Mouse (Mus musculus) cerebellum, postnatal 36 days (tissue): ENCODE data around the gene Sohlh2.

Source experiments
- DNase-seq, 2 experiments: peaks; one replicate each; pipeline ENCODE4 v3.0.0; 2021 to 2022; ENCODE audit warnings: mixed read lengths in 2 of 2

Sohlh2 gene

DNA sequence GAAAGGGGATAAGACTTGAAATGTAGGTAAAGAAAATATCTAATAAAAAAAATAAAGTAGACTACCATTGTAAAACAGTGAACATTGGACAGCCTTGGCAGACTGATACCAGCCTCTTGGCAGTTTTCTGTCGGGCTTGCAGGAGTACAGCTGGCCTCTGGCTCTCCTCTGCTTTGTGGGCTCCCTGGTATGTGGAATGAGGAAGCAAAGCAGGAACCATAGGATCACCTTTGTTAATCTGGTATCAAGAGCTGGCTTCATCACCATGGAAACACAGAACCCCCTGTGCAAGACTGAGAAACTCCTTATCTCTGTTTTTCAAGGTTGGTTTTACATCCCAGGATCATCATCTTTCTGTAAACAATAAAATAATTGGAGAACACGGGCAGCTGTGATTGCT lies 30.4 kb downstream of the Sohlh2 start:
- DNase-seq, result no peak

DNA sequence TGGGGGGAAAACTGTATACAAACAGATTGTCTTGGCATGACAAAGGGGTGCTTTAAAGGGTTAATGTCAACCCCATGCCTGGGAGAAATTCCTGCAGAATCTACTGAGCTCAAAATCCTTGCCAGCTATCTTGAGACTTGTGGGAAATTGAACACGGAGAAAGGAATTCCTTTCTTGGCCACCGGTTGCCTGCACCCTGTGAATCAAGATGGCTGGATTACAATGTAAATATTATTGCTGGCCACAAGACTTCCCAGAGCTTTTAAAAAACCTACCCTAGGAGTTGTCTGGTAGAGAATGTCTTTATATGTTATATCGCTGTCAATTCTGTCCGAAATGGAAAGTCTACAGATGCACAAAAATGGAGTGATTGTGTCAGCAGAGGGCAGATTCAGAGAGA lies 32.0 kb downstream of the Sohlh2 start:
- no peak for DNase-seq

DNA sequence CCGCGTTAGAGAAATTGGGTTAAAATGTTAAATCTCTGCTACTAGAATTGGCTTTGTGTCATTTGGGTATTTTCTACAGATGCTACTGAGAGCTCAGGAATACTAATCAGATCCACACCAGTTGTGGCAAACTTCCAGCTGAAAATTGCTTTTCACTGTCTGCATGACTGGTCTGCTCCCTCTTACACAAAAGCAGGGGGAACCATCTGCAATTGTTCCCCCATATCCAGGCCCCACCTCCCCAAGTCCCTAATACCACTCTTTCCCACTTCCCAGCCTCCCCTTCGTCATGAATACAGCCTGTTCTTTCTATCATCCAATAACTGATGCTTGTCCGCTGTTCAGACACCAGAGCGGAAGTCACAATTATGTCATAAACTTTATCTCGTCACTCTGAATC lies 32.6 kb downstream of the Sohlh2 start:
- no peak for DNase-seq

DNA sequence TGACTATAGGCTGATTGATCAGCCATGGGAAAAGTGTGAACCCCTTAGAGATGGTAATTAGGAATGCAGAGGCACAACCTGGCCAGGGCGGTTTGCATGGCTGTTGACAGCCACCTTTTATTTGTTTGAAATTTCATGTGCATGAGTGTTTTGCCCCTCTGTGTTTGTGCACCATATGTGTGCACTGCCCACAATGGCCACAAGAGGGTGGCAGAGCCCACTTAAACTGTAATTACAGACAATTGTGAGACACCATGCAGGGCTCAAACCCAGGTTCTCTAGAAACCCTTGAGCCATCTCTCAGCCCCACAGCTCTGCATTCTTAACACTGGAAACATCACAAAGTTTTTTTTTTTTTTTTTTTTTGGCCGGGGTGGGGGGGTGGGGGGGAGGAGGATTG lies 40.7 kb downstream of the Sohlh2 start:
- DNase-seq, result no peak

DNA sequence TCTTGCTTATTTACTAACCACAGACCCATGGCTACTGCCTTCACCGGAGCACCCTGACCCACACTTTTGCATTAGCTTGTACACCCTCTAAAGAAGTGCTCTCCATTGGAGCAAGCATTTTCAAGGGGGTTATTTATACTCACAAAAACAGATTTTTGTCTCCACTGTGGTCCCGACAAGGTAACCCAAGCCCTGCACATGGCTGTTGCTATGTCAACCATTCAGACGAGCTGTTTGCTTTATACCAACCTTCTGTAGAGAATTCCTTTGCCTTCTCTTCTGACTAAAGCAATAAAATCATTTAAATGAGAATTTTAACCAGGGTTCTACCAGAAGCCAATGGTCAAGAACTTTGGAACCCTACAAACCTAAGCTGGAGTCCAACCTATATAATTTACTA lies 42.0 kb downstream of the Sohlh2 start:
- DNase-seq, result no peak

DNA sequence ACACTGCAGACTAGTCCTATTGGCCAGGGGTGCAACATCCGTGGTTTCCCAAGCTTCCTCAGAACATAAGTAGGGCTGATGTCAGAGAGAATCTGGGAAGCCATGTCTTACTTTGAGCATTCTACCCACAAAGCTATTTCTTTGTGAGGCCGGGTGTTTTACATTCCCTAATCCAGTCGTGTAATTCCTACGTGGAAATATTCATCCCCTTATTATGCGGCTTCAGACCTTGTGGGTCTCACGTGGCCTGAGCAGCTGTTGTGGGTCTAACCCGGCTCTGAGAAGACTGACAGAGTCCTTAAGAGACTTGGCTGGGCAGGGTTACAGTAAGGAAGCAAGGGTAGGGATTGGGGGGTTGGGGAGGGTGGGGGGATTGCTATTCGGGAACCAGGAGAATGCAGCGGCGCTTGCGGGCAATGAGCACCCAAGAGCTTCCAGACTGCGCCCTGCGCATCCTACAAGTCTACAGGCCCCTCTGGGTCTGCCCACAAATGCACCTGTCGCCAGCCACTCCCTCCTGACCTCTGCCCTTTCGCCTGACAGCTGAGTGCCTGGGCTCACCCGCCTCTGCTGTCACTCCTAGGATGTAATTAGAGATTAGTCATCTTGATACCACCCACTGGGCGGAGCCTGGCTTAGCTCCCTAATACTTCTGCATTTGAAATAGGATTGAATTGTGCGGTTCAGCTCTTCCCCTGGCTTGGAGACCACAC lies 44.8 kb downstream of the Sohlh2 start:
- DNase-seq, result no peak

DNA sequence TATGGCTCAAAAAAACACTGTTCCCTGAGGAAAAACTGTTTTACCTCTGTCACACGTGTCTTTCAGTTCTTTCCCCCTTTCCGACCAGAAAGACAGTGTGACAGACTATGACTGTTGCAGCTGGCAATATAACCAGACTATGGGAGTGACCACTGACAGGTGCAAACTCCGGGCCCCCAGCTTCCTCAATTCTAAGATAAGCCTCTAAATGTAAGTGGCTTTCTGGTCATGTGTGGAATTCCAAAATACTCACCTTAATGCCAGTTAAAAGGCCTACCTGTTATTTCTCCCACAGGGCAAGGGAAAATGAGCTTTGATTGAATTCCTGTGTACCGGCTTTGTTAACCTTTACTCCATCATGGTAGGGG lies 45.4 kb downstream of the Sohlh2 start:
- no peak for DNase-seq

DNA sequence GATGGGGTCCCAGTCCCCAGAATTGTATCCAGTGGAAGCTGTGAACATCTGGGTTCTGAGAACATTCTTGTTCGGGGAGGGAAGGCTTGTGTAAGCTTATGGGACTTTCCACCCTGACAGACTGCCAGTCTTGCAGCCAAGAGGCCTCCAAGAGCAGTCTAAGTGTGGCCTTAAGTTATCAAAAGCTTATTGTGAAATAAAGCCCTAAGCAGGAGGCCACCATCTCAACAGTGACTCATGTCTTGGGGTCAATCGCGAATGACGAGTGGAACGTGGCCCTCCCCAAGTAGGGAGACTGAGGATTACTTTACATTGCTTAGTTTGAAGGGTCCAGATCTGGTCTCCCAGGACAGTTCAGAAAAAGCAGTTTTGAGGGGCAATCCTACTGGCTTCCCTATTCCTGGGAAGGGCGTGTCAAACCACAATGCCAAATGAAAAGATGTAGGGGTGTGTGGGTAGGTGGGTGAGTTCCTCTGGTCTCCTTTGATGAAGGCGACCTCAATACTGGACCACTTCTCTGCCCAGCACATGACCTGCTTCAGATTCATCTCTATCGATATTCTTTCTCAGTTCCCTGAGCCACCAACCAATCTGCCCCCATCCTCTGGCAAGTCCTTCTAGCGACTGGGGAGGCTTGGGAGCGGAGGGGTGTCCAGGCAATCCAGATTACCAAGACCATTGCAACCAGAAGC lies 60.0 kb downstream of the Sohlh2 start, which contains the start of gene Dclk1:
Gene Dclk1, plus strand, starts transcription at position 635 of the 692 bp plus-strand sequence.
- DNase-seq, result no peak

DNA sequence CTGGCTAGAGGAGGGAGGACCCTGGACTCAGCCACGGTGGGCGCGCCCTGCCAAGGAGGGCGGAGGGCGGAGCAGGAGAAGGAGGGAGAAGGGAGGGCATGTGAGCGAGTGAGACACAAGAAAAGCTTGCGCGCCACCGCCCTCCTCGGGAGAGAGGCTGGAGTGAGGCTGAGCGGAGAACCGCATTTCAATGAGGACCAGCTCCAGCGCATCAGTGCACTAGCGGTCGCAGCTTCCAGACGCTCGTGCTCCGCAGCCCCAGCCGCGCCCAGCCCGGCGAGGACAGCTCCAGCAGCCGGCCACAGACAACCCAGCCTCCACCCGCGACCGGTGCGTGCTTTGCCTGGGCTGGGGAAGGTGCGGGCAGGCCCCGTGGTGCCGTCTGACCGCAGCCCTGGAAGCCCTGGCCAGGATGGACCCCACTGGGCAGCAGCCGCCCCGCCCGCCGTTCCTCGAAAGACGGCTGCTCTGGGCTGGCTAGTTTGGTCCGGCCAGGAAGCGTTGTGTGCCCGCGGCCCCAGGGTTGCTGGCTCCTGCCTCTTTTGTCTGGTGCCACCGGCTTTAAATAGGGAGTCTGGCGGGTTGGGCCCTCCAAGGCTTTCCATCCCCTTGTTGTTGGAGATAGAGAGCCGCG lies 60.7 kb downstream of the Sohlh2 start:
- DNase-seq, result peak; percentile 41 to 45

DNA sequence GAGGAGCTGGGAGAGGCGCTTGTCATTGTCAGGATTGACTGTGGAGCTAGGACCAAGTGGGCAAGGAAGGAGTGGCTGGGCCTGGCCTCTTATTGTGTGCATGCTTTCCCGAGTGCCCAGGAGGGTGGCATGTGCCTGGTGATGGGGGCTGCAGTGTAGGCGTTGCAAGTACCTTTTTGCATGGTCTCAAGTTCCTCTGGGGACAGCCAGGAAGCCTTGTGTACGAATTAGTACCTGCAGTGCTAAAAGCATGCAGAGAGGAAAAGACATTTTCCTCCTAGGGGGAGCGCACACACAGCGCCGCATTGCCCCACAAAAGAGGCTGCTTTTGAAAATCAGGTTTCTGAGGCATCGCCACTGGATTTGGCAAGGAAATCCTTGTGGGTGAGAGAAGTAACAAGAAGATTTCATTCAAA lies 61.2 kb downstream of the Sohlh2 start:
- DNase-seq, result no peak

DNA sequence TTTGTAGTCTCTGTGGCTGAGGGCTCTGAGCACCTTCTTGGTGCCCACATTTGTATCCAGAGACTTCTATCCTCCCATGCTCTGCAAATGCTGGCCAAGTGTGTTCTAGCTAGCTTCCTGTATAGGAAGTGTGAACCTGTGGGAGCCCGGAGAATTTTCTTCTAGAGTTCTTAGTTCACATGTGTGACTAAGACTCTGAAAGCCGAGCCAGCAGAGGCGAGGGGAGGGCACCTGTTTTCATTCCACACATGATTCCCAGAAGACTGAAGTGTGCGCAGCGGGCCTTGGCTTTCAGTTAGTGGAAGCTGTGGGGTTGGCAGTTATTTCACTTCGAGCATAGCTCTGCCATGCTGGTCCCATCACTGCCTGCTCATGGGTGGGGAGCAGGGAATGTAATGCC lies 62.3 kb downstream of the Sohlh2 start:
- no peak for DNase-seq

DNA sequence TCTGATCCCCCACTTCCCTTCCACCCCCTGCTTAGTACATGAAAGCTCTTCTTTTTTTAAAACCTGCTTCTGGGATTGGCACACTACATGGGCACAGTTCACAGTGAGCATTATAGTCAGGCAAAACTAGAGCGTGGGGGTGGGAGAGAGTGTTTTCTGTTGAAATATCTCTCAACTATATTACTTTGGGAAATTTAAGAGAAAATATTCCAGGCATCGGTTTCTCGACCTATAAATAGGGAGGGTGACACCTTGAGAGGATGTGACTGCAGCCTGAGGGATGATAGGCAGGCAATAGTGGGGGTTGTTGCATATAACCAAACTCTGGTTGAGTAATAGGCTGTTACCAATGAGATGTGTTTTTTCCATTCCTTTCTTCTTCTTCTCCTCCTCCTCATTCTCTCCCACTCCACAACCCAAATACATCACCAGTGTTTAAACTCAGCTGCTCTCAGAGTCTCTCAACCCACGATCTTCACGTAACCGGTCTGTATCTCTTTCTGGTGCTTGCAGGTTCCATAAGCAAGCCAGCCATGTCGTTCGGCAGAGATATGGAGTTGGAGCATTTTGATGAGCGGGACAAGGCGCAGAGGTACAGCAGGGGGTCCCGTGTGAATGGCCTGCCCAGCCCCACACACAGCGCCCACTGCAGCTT lies 64.9 kb downstream of the Sohlh2 start:
- no peak for DNase-seq

DNA sequence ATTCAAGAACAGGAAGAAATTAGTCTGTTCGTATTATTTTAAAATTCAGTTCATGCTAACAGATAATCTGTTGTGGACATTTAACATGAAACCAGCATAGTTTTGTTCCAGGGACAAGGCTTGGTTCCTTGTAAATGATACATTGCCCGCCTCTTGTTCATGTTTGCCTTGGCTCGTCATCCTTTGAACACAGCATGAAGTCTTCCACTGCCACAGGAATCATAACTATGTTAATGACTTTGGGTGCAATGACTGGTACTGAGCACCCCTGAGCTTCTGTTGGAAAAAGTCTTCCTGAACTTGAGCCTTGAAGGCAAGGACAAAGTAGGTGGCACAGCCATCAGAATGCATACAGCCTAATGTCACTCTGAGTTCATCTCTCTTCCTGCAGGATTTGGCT lies 66.2 kb downstream of the Sohlh2 start:
- DNase-seq, result no peak

DNA sequence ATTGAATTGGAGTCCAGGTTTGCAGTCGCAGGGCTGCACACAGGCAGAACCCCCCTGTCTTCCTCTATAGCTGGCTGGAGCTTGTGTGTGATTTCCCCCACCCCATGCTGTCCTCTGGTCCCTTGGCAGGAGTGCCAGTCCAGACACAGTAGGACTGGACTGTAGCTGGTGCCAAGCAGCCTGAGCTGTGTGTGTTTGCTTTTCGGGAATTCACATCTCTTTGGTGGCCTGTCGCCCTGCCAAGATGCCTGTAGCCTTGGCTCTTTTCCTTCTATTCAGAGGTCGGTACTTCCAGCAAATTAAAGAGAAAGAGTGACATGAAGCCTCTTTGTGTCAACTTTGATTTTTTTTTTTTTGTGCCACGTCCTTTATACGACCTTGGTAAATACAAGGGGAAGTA lies 66.7 kb downstream of the Sohlh2 start:
- peak; percentile 68 to 73 for DNase-seq

DNA sequence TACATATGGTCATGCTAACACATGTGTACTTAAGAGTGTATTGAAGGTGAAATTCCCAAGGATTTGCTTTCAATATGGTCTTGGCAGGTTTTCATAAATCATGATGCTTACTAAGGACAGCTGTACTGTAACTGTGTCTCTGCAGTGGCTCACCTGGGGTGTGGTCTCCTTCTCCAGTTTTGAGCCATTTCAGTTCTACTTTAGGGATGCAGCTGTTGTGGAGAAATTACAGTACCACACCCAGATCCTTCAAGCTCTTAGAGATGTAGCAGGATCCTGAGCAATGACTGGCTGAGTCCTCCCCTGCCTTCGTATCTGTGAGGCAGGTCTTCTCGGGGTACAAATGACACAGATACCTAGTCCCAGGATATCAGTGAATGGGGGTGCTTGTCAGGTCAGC lies 68.8 kb downstream of the Sohlh2 start:
- DNase-seq, result no peak
